10 mouse cellular contexts compared by ENCODE assay signal in the genomic region with DNA sequence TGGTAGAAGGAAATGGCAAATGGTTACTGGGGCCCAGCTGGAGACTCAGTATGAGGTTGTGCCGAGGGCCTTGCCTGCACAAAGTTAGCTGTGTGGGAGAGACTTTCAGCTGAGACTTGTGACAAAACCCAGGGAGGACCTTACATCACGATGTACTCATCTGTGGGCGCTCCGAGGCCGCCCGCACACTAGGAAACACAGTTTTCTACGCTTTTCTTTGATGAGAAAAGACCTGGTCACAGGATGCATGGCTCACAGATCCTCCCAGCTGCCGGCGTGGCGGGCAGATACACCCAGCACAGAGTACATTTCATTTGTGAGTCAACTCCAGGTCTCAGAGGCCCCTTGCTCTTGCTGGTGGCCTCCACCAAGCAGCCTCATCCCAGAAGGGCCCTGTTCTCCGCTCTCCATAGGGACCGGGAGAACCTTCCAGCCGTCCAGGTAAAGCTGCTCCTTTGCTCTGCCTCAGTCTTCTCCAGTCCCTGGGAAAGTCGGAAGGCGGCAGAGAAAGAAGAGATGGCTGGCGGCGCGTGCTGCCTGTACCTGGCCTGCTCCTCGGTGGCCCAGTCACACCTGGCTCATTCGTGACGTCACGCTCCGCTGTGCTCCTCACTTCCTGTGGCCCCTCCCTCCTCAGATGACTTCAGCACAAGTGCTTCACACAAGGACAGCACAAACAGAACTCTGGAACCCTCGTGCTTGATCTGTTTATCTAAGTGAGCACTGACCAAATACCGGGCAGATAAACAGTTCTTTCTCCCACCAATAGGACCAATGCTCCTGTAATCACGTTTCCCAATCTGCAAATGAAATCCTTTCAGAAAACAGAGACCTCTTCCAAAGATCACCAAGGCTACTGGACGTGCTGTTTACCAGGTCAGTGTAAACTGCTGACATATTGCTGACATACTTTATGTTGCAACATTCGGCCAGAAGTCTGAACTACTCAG. TPM values are rescaled to one million over a fixed set of nuclear protein-coding genes. Genes with fewer than 3 reads are reported as not detected.
DNase-seq lines count a peak whose midpoint lies in the region; ATAC-seq and TF ChIP-seq lines count a peak whose summit lies in the region.
"Had no signal": no experiment of that assay in that cellular context is flagged by ENCODE, and none has a peak within 500 bp of the region (broad histone marks: within the 10 kb centered on the region; RNA-seq: fewer than 3 reads in every experiment).

No protein-coding gene starts in this region.

- peaks cover 9% of the 10 kb centered on the region; the same call in 1 of the 2 replicates for H3K4me1 ChIP-seq in kidney, postnatal 0 days (replicated peaks; ENCODE audit: insufficient read depth, low read length)
- peaks cover 16% of the 10 kb centered on the region for H3K4me1 ChIP-seq in hindbrain, embryonic 16.5 days (ENCODE audit: control insufficient read depth, insufficient read depth, low read depth, low read length)

- H3K9ac ChIP-seq in kidney, postnatal 0 days (ENCODE audit: low read depth, low read length), result no peak overlapping the region
- no peak overlapping the region for H3K9ac ChIP-seq in hindbrain, embryonic 16.5 days (ENCODE audit: low read depth, low read length)
- H3K9ac ChIP-seq: neural tube, embryonic 12.5 days had no signal

- H3K4me3 ChIP-seq in kidney, postnatal 0 days (replicated peaks; ENCODE audit: low read depth, low read length), result no peak overlapping the region
- H3K4me3 ChIP-seq in hindbrain, embryonic 16.5 days (ENCODE audit: low read length), result no peak overlapping the region
- H3K4me3 ChIP-seq: neural tube, embryonic 12.5 days had no signal

- peak; percentile 50; the same call in 1 of the 2 replicates for ATAC-seq in kidney, postnatal 0 days (replicated peaks; ENCODE audit: low FRiP score, low read depth)
- peak; percentile 87 for ATAC-seq in inflammation-experienced regulatory T-cells, adult 6 months
- no peak for ATAC-seq in hindbrain, embryonic 16.5 days

- H3K36me3 ChIP-seq in kidney, postnatal 0 days (ENCODE audit: insufficient read depth, low read length), result no peaks in the 10 kb centered on the region
- no peaks in the 10 kb centered on the region for H3K36me3 ChIP-seq in hindbrain, embryonic 16.5 days (ENCODE audit: control insufficient read depth, insufficient read depth, low read length)
- H3K36me3 ChIP-seq: neural tube, embryonic 12.5 days had no signal

- 70% methylated on average over 28 of the region's 28 CpGs for WGBS in kidney, postnatal 0 days
- WGBS in hindbrain, embryonic 16.5 days, result 87% methylated on average over 28 of the region's 28 CpGs

- H3K27ac ChIP-seq in kidney, postnatal 0 days, result no peak overlapping the region
- no peak overlapping the region for H3K27ac ChIP-seq in hindbrain, embryonic 16.5 days (ENCODE audit: low read depth, low read length)
- H3K27ac ChIP-seq: neural tube, embryonic 12.5 days had no signal

- no peak overlapping the region for H3K4me2 ChIP-seq in kidney, postnatal 0 days (ENCODE audit: low read length)
- no peak overlapping the region for H3K4me2 ChIP-seq in hindbrain, embryonic 16.5 days (ENCODE audit: low read length)
- H3K4me2 ChIP-seq: neural tube, embryonic 12.5 days had no signal

- H3K27me3 ChIP-seq in kidney, postnatal 0 days (ENCODE audit: insufficient read depth, low read length), result no peaks in the 10 kb centered on the region
- no peaks in the 10 kb centered on the region for H3K27me3 ChIP-seq in hindbrain, embryonic 16.5 days (replicated peaks; ENCODE audit: control insufficient read depth, insufficient read depth, low read length)
- H3K27me3 ChIP-seq: neural tube, embryonic 12.5 days had no signal

- TF ChIP-seq CTCF in kidney, postnatal 0 days (IDR thresholded peaks at IDR 0.05; ENCODE audit: low read depth), result no peak

- no peak for DNase-seq in kidney, postnatal 0 days (ENCODE audit: low spot score)
- no peak for DNase-seq in kidney, adult 18-20 months
- DNase-seq in lung, postnatal 25 days (ENCODE audit: low spot score), result peak; percentile 69
- peak; percentile 69 to 70 for DNase-seq in thymus, postnatal 10 days (ENCODE audit: low spot score in 2 of 2)
- no peak for DNase-seq in cerebellum, adult 9-11 months
- DNase-seq in heart, adult 9 months (ENCODE audit: low spot score in 2 of 2), result no peak

- H3K9me3 ChIP-seq in kidney, postnatal 0 days (replicated peaks; ENCODE audit: low read length), result no peaks in the 10 kb centered on the region
- H3K9me3 ChIP-seq in hindbrain, embryonic 16.5 days (ENCODE audit: control insufficient read depth, low read length), result no peaks in the 10 kb centered on the region
- H3K9me3 ChIP-seq: neural tube, embryonic 12.5 days had no signal

RNA-seq across cellular contexts. Expression of a gene that starts 55.4 kb away (rescaled TPM):
- not detected in 2 replicates for polyA plus RNA-seq in kidney, postnatal 0 days (2015; fragmentation: Nextera tagmentation; extraction: Ambion mirVana)
- not detected for polyA plus RNA-seq in inflammation-experienced regulatory T-cells, adult 6 months (2017; shearing (Covaris generic))
- not detected in 2 replicates for polyA plus RNA-seq in hindbrain, embryonic 16.5 days (2015; fragmentation: Nextera tagmentation; extraction: Ambion mirVana)
- polyA plus RNA-seq: heart, embryonic 14.5 days; neural tube, embryonic 12.5 days had no signal

Comparison
In these comparisons a context has a peak if more than half of its experiments do, and no peak if none do; other contexts are left out.
1. DNase-seq: peak in lung, postnatal 25 days (single experiment) and thymus, postnatal 10 days (2 of 2); none in kidney, postnatal 0 days (single experiment), kidney, adult 18-20 months (single experiment), cerebellum, adult 9-11 months (single experiment) and heart, adult 9 months (0 of 2).